Comparison of ENCODE assay signal across 9 mouse cellular contexts in genomic region chr4:45271041-45271452, GRCm38 (mm10). TPM values are rescaled to one million over a fixed set of nuclear protein-coding genes. Genes with fewer than 3 reads are reported as not detected.
DNase-seq lines count a peak whose midpoint lies in the region; ATAC-seq and TF ChIP-seq lines count a peak whose summit lies in the region.
"Had no signal": no experiment of that assay in that cellular context is flagged by ENCODE, and none has a peak within 500 bp of the region (broad histone marks: within the 10 kb centered on the region; RNA-seq: fewer than 3 reads in every experiment).

No protein-coding gene starts in this region.

- H3K79me3 ChIP-seq in C2C12 (ENCODE audit: low read depth) = no peaks in the 10 kb centered on the region

- H3K27ac ChIP-seq in embryonic facial prominence, embryonic 12.5 days = no peak overlapping the region; the same call in 1 of the 2 replicates
- H3K27ac ChIP-seq in kidney, embryonic 15.5 days = no peak overlapping the region
- H3K27ac ChIP-seq in cerebellum, adult 2 months (ENCODE audit: insufficient read depth, low read length) = no peak overlapping the region

- 70% methylated on average over 10 of the region's 10 CpGs for WGBS in embryonic facial prominence, embryonic 12.5 days
- 74% methylated on average over 10 of the region's 10 CpGs for WGBS in kidney, embryonic 15.5 days
- 16% methylated on average over 10 of the region's 10 CpGs for WGBS in cerebellum, adult 2 months

- H3K4me1 ChIP-seq in embryonic facial prominence, embryonic 12.5 days = peaks cover 6% of the 10 kb centered on the region; the same call in 1 of the 2 replicates
- peaks cover 7% of the 10 kb centered on the region for H3K4me1 ChIP-seq in kidney, embryonic 15.5 days
- no peaks in the 10 kb centered on the region for H3K4me1 ChIP-seq in cerebellum, adult 2 months (ENCODE audit: control insufficient read depth, insufficient read depth, low read length)

- no peak for TF ChIP-seq CTCF in C2C12 (IDR thresholded peaks at IDR 0.05; ENCODE audit: control insufficient read depth, insufficient read depth, insufficient read length)
- no peak for TF ChIP-seq CTCF in cerebellum, adult 2 months (IDR thresholded peaks at IDR 0.05; ENCODE audit: borderline replicate concordance, insufficient read depth, low read depth, low read length)

- intact Hi-C loops in gastrocnemius, postnatal 14 days (cut with DNase I; ENCODE audit: low total_unique reads) = no loop called here

- H3K79me2 ChIP-seq in C2C12 (ENCODE audit: control insufficient read depth, insufficient read depth) = no peaks in the 10 kb centered on the region
- no peaks in the 10 kb centered on the region for H3K79me2 ChIP-seq in myocyte (ENCODE audit: control insufficient read depth, insufficient read depth)

- DNase-seq in gastrocnemius, postnatal 14 days = peak; percentile 54
- no peak for DNase-seq in gastrocnemius, postnatal 25 days
- DNase-seq in cerebellum, adult 2 months = no peak

- H3ac ChIP-seq in C2C12 (ENCODE audit: control insufficient read depth, insufficient read length, low read depth) (no peak overlapping the region), myocyte (ENCODE audit: control insufficient read depth, insufficient read length) (no peak overlapping the region)

- H3K4me3 ChIP-seq in C2C12 (ENCODE audit: insufficient read depth, poor library complexity, severe bottlenecking) = no peak overlapping the region
- no peak overlapping the region for H3K4me3 ChIP-seq in embryonic facial prominence, embryonic 12.5 days
- no peak overlapping the region for H3K4me3 ChIP-seq in kidney, embryonic 15.5 days (replicated peaks)
- H3K4me3 ChIP-seq in myocyte = no peak overlapping the region
- H3K4me3 ChIP-seq in cerebellum, adult 2 months (replicated peaks; ENCODE audit: insufficient read depth, low read depth, low read length) = no peak overlapping the region

- H3K9ac ChIP-seq in embryonic facial prominence, embryonic 12.5 days = no peak overlapping the region; the same call in 1 of the 2 replicates
- no peak overlapping the region for H3K9ac ChIP-seq in kidney, embryonic 15.5 days

- H3K9me3 ChIP-seq in embryonic facial prominence, embryonic 12.5 days = no peaks in the 10 kb centered on the region
- no peaks in the 10 kb centered on the region for H3K9me3 ChIP-seq in kidney, embryonic 15.5 days (replicated peaks)
- H3K9me3 ChIP-seq: G1E had no signal

- TF ChIP-seq POLR2A in myocyte (IDR thresholded peaks at IDR 0.05; ENCODE audit: insufficient read length, low read depth) = no peak
- TF ChIP-seq POLR2A in cerebellum, adult 2 months (IDR thresholded peaks at IDR 0.05; ENCODE audit: borderline replicate concordance, insufficient read depth, low read length) = no peak

- no peaks in the 10 kb centered on the region for H3K27me3 ChIP-seq in C2C12 (ENCODE audit: control insufficient read depth, insufficient read depth, insufficient read length)
- H3K27me3 ChIP-seq in embryonic facial prominence, embryonic 12.5 days = no peaks in the 10 kb centered on the region
- H3K27me3 ChIP-seq in kidney, embryonic 15.5 days = no peaks in the 10 kb centered on the region
- H3K27me3 ChIP-seq in myocyte (ENCODE audit: control insufficient read depth, insufficient read depth, insufficient read length) = no peaks in the 10 kb centered on the region
- no peaks in the 10 kb centered on the region for H3K27me3 ChIP-seq in cerebellum, adult 2 months (ENCODE audit: control insufficient read depth, insufficient read depth, low read length)

- no peaks in the 10 kb centered on the region for H3K36me3 ChIP-seq in C2C12 (ENCODE audit: control insufficient read depth, insufficient read depth)
- H3K36me3 ChIP-seq in embryonic facial prominence, embryonic 12.5 days = no peaks in the 10 kb centered on the region
- no peaks in the 10 kb centered on the region for H3K36me3 ChIP-seq in kidney, embryonic 15.5 days
- peaks cover 4% of the 10 kb centered on the region for H3K36me3 ChIP-seq in myocyte (ENCODE audit: control insufficient read depth, insufficient read depth)

- H3K4me2 ChIP-seq in embryonic facial prominence, embryonic 12.5 days (replicated peaks) = no peak overlapping the region
- H3K4me2 ChIP-seq in kidney, embryonic 15.5 days = no peak overlapping the region
- peak overlapping the region; percentile 45 for H3K4me2 ChIP-seq in myocyte (ENCODE audit: low read depth)

- ATAC-seq in embryonic facial prominence, embryonic 12.5 days (ENCODE audit: insufficient number of reproducible peaks, insufficient read depth, low FRiP score, low TSS enrichment) = peak; percentile 63; the same call in 1 of the 2 replicates
- ATAC-seq in kidney, embryonic 15.5 days (replicated peaks; ENCODE audit: low FRiP score) = peak; percentile 40; the same call in 1 of the 2 replicates
- no peak for ATAC-seq in monocyte, adult 5-6 weeks (replicated peaks; ENCODE audit: insufficient number of reproducible peaks, low FRiP score, low TSS enrichment, poor library complexity, severe bottlenecking)

TF ChIP-seq in C2C12, 6 proteins besides CTCF, POLR2A, EP300 and RAD21:
- TF ChIP-seq CEBPB (IDR thresholded peaks at IDR 0.05; ENCODE audit: low read depth) (no peak), MYOD1 (IDR thresholded peaks at IDR 0.05; ENCODE audit: control insufficient read depth, insufficient read length, low read depth) (peak; percentile 77)

TF ChIP-seq in myocyte, 11 proteins besides CTCF, POLR2A, EP300 and RAD21:
- TF ChIP-seq E2F4 (IDR thresholded peaks at IDR 0.05; ENCODE audit: insufficient read depth) (no peak), SRF (IDR thresholded peaks at IDR 0.05; ENCODE audit: control insufficient read depth, insufficient read length, low read depth) (peak; percentile 39), TCF3 (IDR thresholded peaks at IDR 0.05; ENCODE audit: insufficient read length, low read depth) (peak; percentile 67), POLR2AphosphoS2 (IDR thresholded peaks at IDR 0.05; ENCODE audit: insufficient read length, low read depth) (no peak), TCF12 (IDR thresholded peaks at IDR 0.05; ENCODE audit: insufficient read depth, poor library complexity, severe bottlenecking) (peak; percentile 46), MYOD1 (IDR thresholded peaks at IDR 0.05; ENCODE audit: control insufficient read depth in 1 of 3, insufficient read length in 2 of 3, low read depth in 2 of 3) (peak; percentile 89 to 98 (median 95)), MYOG (IDR thresholded peaks at IDR 0.05; ENCODE audit: control insufficient read depth in 1 of 3, insufficient read depth in 1 of 3, insufficient read length in 2 of 3, low read depth in 2 of 3) (peak; percentile 66 to 95 (median 78))

RNA-seq across cellular contexts. Expression of gene Trmt10b, which starts 25.9 kb away (rescaled TPM):
- total RNA-seq in gastrocnemius, postnatal 14 days (2021) = 1 to 10 TPM; 3.1 to 4.9 TPM
- total RNA-seq in gastrocnemius, postnatal 25 days (2021) = 1 to 10 TPM; 4.9 to 5.3 TPM
- 4.1 TPM for polyA plus RNA-seq in C2C12 (2012; fragmentation: generic; extraction: Trizol)
- polyA plus RNA-seq in embryonic facial prominence, embryonic 12.5 days (2016; fragmentation: Nextera tagmentation; extraction: Ambion mirVana) = 19.4 and 20.5 TPM in 2 replicates
- 18.1 and 18.8 TPM in 2 replicates for polyA plus RNA-seq in kidney, embryonic 15.5 days (2015; fragmentation: Nextera tagmentation; extraction: Ambion mirVana)
- polyA plus RNA-seq in myocyte (2012; fragmentation: generic; extraction: Trizol) = 4.4 TPM
- total RNA-seq in monocyte, adult 5-6 weeks (2017) = 17.1 to 19.6 TPM (median 18.9 TPM) in 3 replicates
- 14.8 and 15.4 TPM in 2 replicates for polyA plus RNA-seq in cerebellum, adult 2 months (2012; rRNA removed)
